Mouse (Mus musculus) cortical plate, adult 2 months (tissue): ENCODE measurements around the gene Ppbp.

Experiments
- CTCF ChIP-seq: fragments of 200-500 bp; IDR thresholded peaks from 2 replicates; pipeline ENCODE4 v1.5.1; 2011; ENCODE audit warnings: mild to moderate bottlenecking, control low read depth, low read length; ENCODE audit not compliant: insufficient read depth; ENCODE audit errors: extremely low read depth
- POLR2A ChIP-seq: fragments of 200-500 bp; IDR thresholded peaks from 2 replicates; pipeline ENCODE4 v1.6.1; 2011; ENCODE audit warnings: mild to moderate bottlenecking, low read length, control low read depth; ENCODE audit not compliant: insufficient read depth; ENCODE audit errors: extremely low read depth

- no peak for TF ChIP-seq CTCF
- no peak for TF ChIP-seq POLR2A
Measured at GRCm38 (mm10) chr5:90758020-90758605, 10.2 kb upstream of the Ppbp start.
